Mouse (Mus musculus): ENCODE data around the gene Pten.

DNA sequence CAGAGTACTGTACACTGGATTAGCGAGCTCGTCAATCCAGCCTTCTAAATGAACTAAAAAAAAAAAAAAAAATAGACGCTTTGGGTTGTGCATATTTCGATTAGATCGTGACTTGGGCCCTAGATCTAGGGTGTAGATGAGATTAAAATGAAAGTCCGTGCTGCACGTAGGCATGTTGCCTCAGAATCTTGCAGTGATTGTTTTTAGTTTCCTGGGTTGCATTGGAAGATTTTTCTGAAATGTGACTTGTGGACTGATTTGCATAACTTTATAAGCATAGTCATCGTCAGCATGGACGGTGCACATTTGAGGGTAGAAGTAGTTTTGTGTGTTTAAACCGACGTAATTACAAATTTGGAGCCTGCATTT lies 1.5 kb downstream of the Pten start:
- TF ChIP-seq GATA1 (IDR thresholded peaks at IDR 0.05; ENCODE audit: borderline replicate concordance, low read length) (no peak), FLI1 (IDR thresholded peaks at IDR 0.05; ENCODE audit: low read length) (no peak)
